Mouse (Mus musculus) liver, postnatal 0 days (tissue): ENCODE results near the gene Kcnc4.

Source experiments
- CTCF ChIP-seq: sonication (generic); IDR thresholded peaks from 2 replicates; pipeline ENCODE4 v1.5.1; 2016; ENCODE audit warnings: antibody characterized with exemption, low read depth
- EP300 ChIP-seq: IDR thresholded peaks from 2 replicates; pipeline ENCODE4 v1.6.1; 2016; ENCODE audit warnings: antibody characterized with exemption, low read depth, mild to moderate bottlenecking

GRCm38 (mm10) chr3:107496086-107496850, 36.9 kb upstream of the Kcnc4 start:
- TF ChIP-seq CTCF (no peak), EP300 (no peak)
